1 mouse cellular context compared by ENCODE assay signal in genomic region chr3:96882061-96882849, GRCm38 (mm10).
TF ChIP-seq lines count a peak whose summit lies in the region.

No protein-coding gene starts in this region.

TF ChIP-seq in CH12.LX, 34 proteins besides CTCF, POLR2A, EP300 and RAD21:
- TF ChIP-seq ZC3H11A (IDR thresholded peaks at IDR 0.05; ENCODE audit: low read depth, low read length), result no peak
- TF ChIP-seq MXI1 (IDR thresholded peaks at IDR 0.05; ENCODE audit: low read depth, low read length), result 0 out of 2 replicates have a peak, but pooled peaks have one; percentile 29
- TF ChIP-seq JUND (conservative IDR thresholded peaks at IDR 0.05; ENCODE audit: low read depth, low read length), result peak; percentile 67; the same call in 1 of the 2 replicates
- peak; percentile 94 for TF ChIP-seq ETS1 (conservative IDR thresholded peaks at IDR 0.05; ENCODE audit: low read depth, low read length)
- peak; percentile 73 for TF ChIP-seq JUN (IDR thresholded peaks at IDR 0.05; ENCODE audit: insufficient read depth, low read depth, low read length)
- TF ChIP-seq ZNF384 (IDR thresholded peaks at IDR 0.05; ENCODE audit: low read depth, low read length), result 0 out of 2 replicates have a peak, but pooled peaks have one; percentile 10
- TF ChIP-seq CHD2 (IDR thresholded peaks at IDR 0.05; ENCODE audit: low read length), result no peak
- TF ChIP-seq UBTF (IDR thresholded peaks at IDR 0.05; ENCODE audit: low read depth, low read length), result 0 out of 2 replicates have a peak, but pooled peaks have one; percentile 32
- peak; percentile 50; the same call in 1 of the 2 replicates for TF ChIP-seq TCF12 (IDR thresholded peaks at IDR 0.05; ENCODE audit: low read depth, low read length)
- TF ChIP-seq ZKSCAN1 (IDR thresholded peaks at IDR 0.05; ENCODE audit: borderline replicate concordance, low read depth, low read length), result no peak
- no peak for TF ChIP-seq MYC (IDR thresholded peaks at IDR 0.05; ENCODE audit: low read depth, low read length)
- peak; percentile 60; the same call in 1 of the 2 replicates for TF ChIP-seq SIN3A (IDR thresholded peaks at IDR 0.05; ENCODE audit: low read length)
- TF ChIP-seq BHLHE40 (IDR thresholded peaks at IDR 0.05; ENCODE audit: low read depth, low read length), result peak; percentile 54
- no peak for TF ChIP-seq MAZ (IDR thresholded peaks at IDR 0.05; ENCODE audit: low read depth, low read length)
- TF ChIP-seq MEF2A (IDR thresholded peaks at IDR 0.05; ENCODE audit: borderline replicate concordance, low read depth, low read length), result peak; percentile 73; the same call in 1 of the 2 replicates
- 0 out of 2 replicates have a peak, but pooled peaks have one; percentile 20 for TF ChIP-seq TBP (conservative IDR thresholded peaks at IDR 0.05; ENCODE audit: low read depth, low read length)
- TF ChIP-seq MAFK (IDR thresholded peaks at IDR 0.05; ENCODE audit: insufficient replicate concordance, low read length), result 0 out of 2 replicates have a peak, but pooled peaks have one; percentile 25
